Mouse (Mus musculus) CH12.LX (cell line): ENCODE measurements around the gene Vps72. TPM values are rescaled to one million over a fixed set of nuclear protein-coding genes. Genes with fewer than 3 reads are reported as not detected.
A peak's percentile ranks its signal among the peaks of the same experiment; 100 is the strongest.
"Not testable (repeated sequence)": the region's sequence is repeated elsewhere in the genome, so short reads cannot be mapped to it uniquely, and the experiment has no call there.

Experiments used
- DNase-seq: peaks from one replicate; pipeline ENCODE4 v3.0.0-alpha.2; 2013; ENCODE audit errors: extremely low read depth
- H3K27ac ChIP-seq: 2 replicates; pipeline ENCODE4 v1.5.1; 2012; ENCODE audit warnings: low read depth, mild to moderate bottlenecking, control low read depth, moderate library complexity; ENCODE audit not compliant: insufficient read depth
- H3K27me3 ChIP-seq: replicated peaks from 2 replicates; pipeline ENCODE3; 2012; ENCODE audit warnings: inconsistent platforms
- H3K36me3 ChIP-seq, 2 experiments: replicated peaks in 1 of 2; 2 replicates each; pipeline versions ENCODE3 to v1.6.1; 2012; ENCODE audit warnings: inconsistent platforms in 1 of 2, low read length in 1 of 2, mild to moderate bottlenecking in 1 of 2, mixed read lengths in 1 of 2, moderate library complexity in 1 of 2; ENCODE audit not compliant: control insufficient read depth in 1 of 2, insufficient read depth in 1 of 2
- H3K4me1 ChIP-seq, 2 experiments: 2 replicates each; pipeline ENCODE4 v1.6.1; 2012; ENCODE audit warnings: inconsistent platforms in 1 of 2, moderate library complexity in 1 of 2; ENCODE audit not compliant: insufficient read depth in 2 of 2, control insufficient read depth in 1 of 2
- H3K4me2 ChIP-seq: 2 replicates; pipeline ENCODE4 v1.6.1; 2012; ENCODE audit warnings: low read depth, mild to moderate bottlenecking, control low read depth; ENCODE audit not compliant: poor library complexity, insufficient read depth, severe bottlenecking
- H3K4me3 ChIP-seq, 3 experiments: fragments of 150-350 bp in 1 of 3; sonication (generic) in 1 of 3; replicated peaks in 1 of 3; 2 replicates each; pipeline versions ENCODE3 to v1.5.1; 2011 to 2012; ENCODE audit warnings: low read depth in 2 of 3, low read length in 2 of 3, mild to moderate bottlenecking in 2 of 3, moderate library complexity in 2 of 3, control low read depth in 1 of 3, improper control_type of control experiment in 1 of 3, inconsistent platforms in 1 of 3, mixed read lengths in 1 of 3; ENCODE audit not compliant: poor library complexity in 1 of 3
- H3K79me2 ChIP-seq: replicated peaks from 2 replicates; pipeline ENCODE4 v1.6.1; 2012; ENCODE audit warnings: mild to moderate bottlenecking, moderate library complexity; ENCODE audit not compliant: control insufficient read depth, poor library complexity, insufficient read depth, severe bottlenecking; ENCODE audit errors: extremely low read depth
- H3K9ac ChIP-seq: 2 replicates; pipeline ENCODE4 v1.6.1; 2012; ENCODE audit warnings: low read depth, mild to moderate bottlenecking, control low read depth, moderate library complexity; ENCODE audit not compliant: insufficient read depth
- H3K9me3 ChIP-seq: replicated peaks from 2 replicates; pipeline ENCODE3; 2012; ENCODE audit warnings: low read length, inconsistent platforms, mixed read lengths
- BHLHE40 ChIP-seq: IDR thresholded peaks from 2 replicates; pipeline ENCODE4 v1.6.1; 2011; ENCODE audit warnings: mild to moderate bottlenecking, low read depth, low read length, improper control_type of control experiment
- CHD1 ChIP-seq: IDR thresholded peaks from 2 replicates; pipeline ENCODE4 v1.6.1; 2012; ENCODE audit warnings: low read depth, low read length, improper control_type of control experiment, inconsistent platforms
- CHD2 ChIP-seq: IDR thresholded peaks from 2 replicates; pipeline ENCODE4 v1.6.1; 2011; ENCODE audit warnings: low read length, improper control_type of control experiment
- CTCF ChIP-seq, 2 experiments: IDR thresholded peaks in 1 of 2; conservative IDR thresholded peaks in 1 of 2; 2 replicates each; pipeline ENCODE4 v1.5.1; 2011 to 2012; ENCODE audit warnings: low read depth in 2 of 2, low read length in 2 of 2, improper control_type of control experiment in 1 of 2, inconsistent platforms in 1 of 2, mild to moderate bottlenecking in 1 of 2, moderate library complexity in 1 of 2
- E2F4 ChIP-seq: IDR thresholded peaks from 2 replicates; pipeline ENCODE4 v1.6.1; 2011; ENCODE audit warnings: low read depth, low read length, improper control_type of control experiment; ENCODE audit not compliant: insufficient replicate concordance
- ELF1 ChIP-seq: IDR thresholded peaks from 2 replicates; pipeline ENCODE4 v1.6.1; 2014; ENCODE audit warnings: low read depth, mild to moderate bottlenecking, inconsistent platforms, low read length, improper control_type of control experiment
- EP300 ChIP-seq: IDR thresholded peaks from 2 replicates; pipeline ENCODE4 v1.6.1; 2011; ENCODE audit warnings: low read length, improper control_type of control experiment
- ETS1 ChIP-seq: conservative IDR thresholded peaks from 2 replicates; pipeline ENCODE4 v1.6.1; 2012; ENCODE audit warnings: low read depth, mild to moderate bottlenecking, inconsistent platforms, low read length, improper control_type of control experiment, moderate library complexity
- GABPA ChIP-seq: IDR thresholded peaks from 2 replicates; pipeline ENCODE4 v1.6.1; 2012; ENCODE audit warnings: low read depth, low read length, improper control_type of control experiment, inconsistent platforms; ENCODE audit not compliant: insufficient replicate concordance
- HCFC1 ChIP-seq: IDR thresholded peaks from 2 replicates; pipeline ENCODE4 v1.6.1; 2012; ENCODE audit warnings: low read depth, mild to moderate bottlenecking, inconsistent platforms, low read length, improper control_type of control experiment
- JUN ChIP-seq: IDR thresholded peaks from 2 replicates; pipeline ENCODE4 v1.6.1; 2011; ENCODE audit warnings: low read depth, mild to moderate bottlenecking, low read length, improper control_type of control experiment, moderate library complexity; ENCODE audit not compliant: insufficient read depth
- JUND ChIP-seq: conservative IDR thresholded peaks from 2 replicates; pipeline ENCODE4 v1.6.1; 2011; ENCODE audit warnings: low read depth, low read length, improper control_type of control experiment
- MXI1 ChIP-seq: IDR thresholded peaks from 2 replicates; pipeline ENCODE4 v1.6.1; 2011; ENCODE audit warnings: mild to moderate bottlenecking, low read depth, low read length, improper control_type of control experiment
- MYC ChIP-seq: IDR thresholded peaks from 2 replicates; pipeline ENCODE4 v1.6.1; 2011; ENCODE audit warnings: low read depth, mild to moderate bottlenecking, improper control_type of control experiment, low read length
- NELFE ChIP-seq: IDR thresholded peaks from 2 replicates; pipeline ENCODE4 v1.6.1; 2011; ENCODE audit warnings: low read depth, low read length, improper control_type of control experiment
- NRF1 ChIP-seq: IDR thresholded peaks from 2 replicates; pipeline ENCODE4 v1.6.1; 2014; ENCODE audit warnings: low read depth, mild to moderate bottlenecking, inconsistent platforms, low read length, improper control_type of control experiment, moderate library complexity
- PAX5 ChIP-seq: IDR thresholded peaks from 2 replicates; pipeline ENCODE4 v1.6.1; 2012; ENCODE audit warnings: low read length, inconsistent platforms, mixed read lengths
- POLR2A ChIP-seq: IDR thresholded peaks from 2 replicates; pipeline ENCODE4 v1.6.1; 2011; ENCODE audit warnings: low read depth, mild to moderate bottlenecking, improper control_type of control experiment, low read length
- POLR2AphosphoS2 ChIP-seq: IDR thresholded peaks from 2 replicates; pipeline ENCODE4 v1.6.1; 2011; ENCODE audit warnings: low read depth, low read length, improper control_type of control experiment
- RAD21 ChIP-seq: IDR thresholded peaks from 2 replicates; pipeline ENCODE4 v1.6.1; 2011; ENCODE audit warnings: low read depth, mild to moderate bottlenecking, low read length, improper control_type of control experiment, moderate library complexity
- SMC3 ChIP-seq: IDR thresholded peaks from 2 replicates; pipeline ENCODE4 v1.6.1; 2011; ENCODE audit warnings: low read depth, low read length, improper control_type of control experiment
- USF1 ChIP-seq: IDR thresholded peaks from 2 replicates; pipeline ENCODE4 v1.6.1; 2014; ENCODE audit warnings: low read depth, mild to moderate bottlenecking, inconsistent platforms, low read length, improper control_type of control experiment
- USF2 ChIP-seq: conservative IDR thresholded peaks from 2 replicates; pipeline ENCODE4 v1.6.1; 2011; ENCODE audit warnings: low read depth, low read length, improper control_type of control experiment
- ZKSCAN1 ChIP-seq: IDR thresholded peaks from 2 replicates; pipeline ENCODE4 v1.6.1; 2012; ENCODE audit warnings: low read depth, inconsistent platforms, low read length, improper control_type of control experiment, borderline replicate concordance
- ZMIZ1 ChIP-seq: IDR thresholded peaks from 2 replicates; pipeline ENCODE4 v1.6.1; 2012; ENCODE audit warnings: low read depth, mild to moderate bottlenecking, inconsistent platforms, low read length, improper control_type of control experiment
- dilution Hi-C: fragments of 300-500 bp; cut with MboI; formaldehyde crosslinking; loops from 2 replicates; pipeline ENCODE4 v1.14.3; 2020; ENCODE audit warnings: low sequenced_read_pairs; ENCODE audit not compliant: extremely low pct_unique_long_range_greater_than_20kb, extremely low pct_ligation_motif_present
- in situ Hi-C: fragments of 300-500 bp; cut with MboI; formaldehyde crosslinking; loops from 3 replicates; pipeline ENCODE4 v1.14.3; 2019; ENCODE audit warnings: low sequenced_read_pairs, low pct_ligation_motif_present, low pct_unique_long_range_greater_than_20kb, mixed read lengths
- polyA plus RNA-seq: library from polyadenylated mRNA; unstranded; fragments of >175 nt; gene quantifications from 2 replicates; pipeline ENCODE4 v1.2.1, GENCODE M21; 2012; ENCODE audit warnings: low read depth; ENCODE audit not compliant: insufficient read length
- total RNA-seq, 2 experiments: library from RNA; depleted of rRNA; stranded (reverse); fragments of 300-350 nt in 1 of 2; fragments of >200 nt in 1 of 2; gene quantifications; 2 replicates each; pipeline ENCODE4 v1.2.3; 2012 to 2014

The Vps72 gene
- total and polyA plus RNA-seq, 3 experiments, result 33.5 to 54.4 (median 34.1) TPM

DNA sequence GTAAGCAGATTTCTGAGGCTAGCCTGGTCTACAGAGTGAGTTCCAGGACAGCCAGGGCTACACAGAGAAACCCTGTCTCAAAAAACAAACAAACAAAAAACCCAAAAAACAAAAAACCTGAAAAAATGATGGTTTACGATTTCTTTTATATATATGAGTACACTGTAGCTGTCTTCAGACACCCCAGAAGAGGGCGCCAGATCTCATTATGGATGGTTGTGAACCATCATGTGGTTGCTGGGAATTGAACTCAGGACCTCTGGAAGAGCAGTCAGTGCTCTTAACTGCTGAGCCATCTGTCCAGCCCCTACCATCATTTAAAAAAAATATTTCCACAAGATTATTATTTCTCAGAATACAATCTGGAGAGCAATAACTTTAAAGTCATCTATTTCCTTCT, 21.6 kb downstream of the Vps72 start:
- peaks cover 14% of the 10 kb centered on the region for H3K79me2 ChIP-seq
- TF ChIP-seq CTCF (conservative IDR thresholded peaks at IDR 0.05 in 1 of 2, IDR thresholded peaks at IDR 0.05 in 1 of 2; ENCODE audit: low read depth in 2 of 2, low read length in 2 of 2), result peak in 1 of 2 experiments; percentile 13; a peak in 1 of 4 replicates
- H3K4me3 ChIP-seq, H3K9ac ChIP-seq, dilution Hi-C loops, H3K27me3 ChIP-seq, DNase-seq, H3K9me3 ChIP-seq, H3K27ac ChIP-seq, H3K4me2 ChIP-seq: not testable (repeated sequence)
- H3K4me1 ChIP-seq, result peaks cover 8 to 19% of the 10 kb centered on the region in 2 experiments
- in situ Hi-C loops, result loop anchor here (5.0 kb wide), 1 partner anchor 135 kb away; no protein-coding TSS in a partner anchor
- H3K36me3 ChIP-seq, result peaks cover 18 to 50% of the 10 kb centered on the region in 2 experiments

DNA sequence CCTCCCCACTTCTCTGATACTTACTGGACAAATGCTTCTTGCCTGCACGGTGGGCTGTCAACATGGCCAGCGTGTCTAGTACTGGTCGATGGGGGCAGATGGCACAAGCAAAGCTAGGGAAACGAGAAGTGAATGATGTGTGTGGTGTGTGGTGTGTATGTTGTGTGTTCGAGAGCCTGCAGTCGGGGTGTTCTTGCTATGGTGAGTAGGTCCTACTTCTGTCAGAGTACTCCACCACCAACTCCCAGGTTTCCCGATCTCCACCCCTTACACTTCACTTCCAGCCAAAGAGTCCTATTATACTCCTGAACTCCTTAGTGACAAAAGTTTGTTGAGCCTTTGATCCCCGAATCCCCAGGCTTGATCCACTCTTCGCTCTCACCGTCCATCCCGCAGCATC, 22.4 kb downstream of the Vps72 start:
- Histone ChIP-seq H3K27ac (peak overlapping the region; percentile 26; the same call in 1 of the 2 replicates), H3K9me3 (peaks cover 3% of the 10 kb centered on the region), H3K4me3 (peak overlapping the region; percentile 74 to 92 (median 81)), H3K27me3 (no peaks in the 10 kb centered on the region), H3K4me2 (peak overlapping the region; percentile 67), H3K36me3 (peaks cover 23 to 47% of the 10 kb centered on the region in 2 experiments), H3K4me1 (peaks cover 8 to 24% of the 10 kb centered on the region in 2 experiments), H3K9ac (peak overlapping the region; percentile 84), H3K79me2 (peaks cover 14% of the 10 kb centered on the region)
- in situ Hi-C loops (loop anchor here (5.0 kb wide), 1 partner anchor 134 kb away; no protein-coding TSS in a partner anchor), dilution Hi-C loops (no loop called here)
- TF ChIP-seq SMC3, result no peak
- no peak for TF ChIP-seq JUN
- TF ChIP-seq BHLHE40, result no peak
- TF ChIP-seq MXI1, result peak; percentile 6; the same call in 1 of the 2 replicates
- no peak for TF ChIP-seq USF1
- DNase-seq, result no peak

DNA sequence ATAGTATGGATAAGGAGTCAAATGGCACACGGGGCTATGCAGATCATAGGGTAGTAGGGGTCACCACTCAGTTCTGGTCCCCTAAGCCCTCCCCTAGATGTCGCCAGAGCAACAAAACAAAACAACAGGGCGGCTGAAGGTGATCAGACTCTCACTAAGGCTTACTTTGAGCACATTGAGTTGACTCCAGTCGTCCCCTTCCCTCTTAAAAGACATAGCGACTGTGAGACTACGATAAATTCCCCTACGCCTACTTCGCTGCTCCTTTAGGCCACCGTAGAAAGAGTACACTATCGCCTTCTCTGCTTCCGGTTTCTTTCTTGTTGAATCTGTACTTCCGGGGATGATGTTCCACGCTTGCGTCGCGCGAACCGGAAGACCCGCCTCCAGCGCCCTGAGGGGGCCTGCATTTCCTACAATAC, 22.9 kb downstream of the Vps72 start, which contains the start of the genes Scnm1 and Lysmd1:
Gene Scnm1 (minus strand): TSS at position 332 of the 422 bp plus-strand sequence.
Gene Lysmd1 (plus strand): TSS at position 409 of the 422 bp plus-strand sequence.
- peaks cover 8 to 24% of the 10 kb centered on the region in 2 experiments for H3K4me1 ChIP-seq
- DNase-seq, result peak; percentile 95
- peak within 1 kb of the TSS; percentile 74 to 92 (median 81) for H3K4me3 ChIP-seq
- dilution Hi-C loops (no loop called here), in situ Hi-C loops (loop anchor here (5.0 kb wide), 1 partner anchor 134 kb away; no protein-coding TSS in a partner anchor)
- peaks cover 3% of the 10 kb centered on the region for H3K9me3 ChIP-seq
- H3K27ac ChIP-seq, result peak within 1 kb of the TSS; percentile 26
- peak within 1 kb of the TSS; percentile 84 for H3K9ac ChIP-seq
- peaks cover 14% of the 10 kb centered on the region for H3K79me2 ChIP-seq
- no peaks in the 10 kb centered on the region for H3K27me3 ChIP-seq
- peaks cover 19 to 43% of the 10 kb centered on the region in 2 experiments for H3K36me3 ChIP-seq
- peak within 1 kb of the TSS; percentile 97 for H3K4me2 ChIP-seq
- TF ChIP-seq BHLHE40 (no peak), SMC3 (no peak), CHD2 (no peak), GABPA (no peak), E2F4 (no peak), EP300 (no peak), HCFC1 (peak; percentile 83), ETS1 (no peak), NRF1 (peak; percentile 74), ELF1 (peak; percentile 95), NELFE (peak; percentile 65; the same call in 1 of the 2 replicates), CTCF (conservative IDR thresholded peaks at IDR 0.05 in 1 of 2, IDR thresholded peaks at IDR 0.05 in 1 of 2; ENCODE audit: low read depth in 2 of 2, low read length in 2 of 2) (peak in 1 of 2 experiments; percentile 52; a peak in 2 of 4 replicates), MYC (no peak), RAD21 (no peak; the same call in none of the 2 replicates), CHD1 (no peak), JUN (no peak), PAX5 (no peak), ZMIZ1 (no peak), USF2 (no peak), ZKSCAN1 (no peak), POLR2AphosphoS2 (no peak; the same call in 1 of the 2 replicates), POLR2A (peak; percentile 67), JUND (no peak)
